Mouse (Mus musculus): ENCODE results near the gene Serpinb9.
"Not testable (repeated sequence)": the region's sequence is repeated elsewhere in the genome, so short reads cannot be mapped to it uniquely, and the experiment has no call there.

Gene Serpinb9

DNA sequence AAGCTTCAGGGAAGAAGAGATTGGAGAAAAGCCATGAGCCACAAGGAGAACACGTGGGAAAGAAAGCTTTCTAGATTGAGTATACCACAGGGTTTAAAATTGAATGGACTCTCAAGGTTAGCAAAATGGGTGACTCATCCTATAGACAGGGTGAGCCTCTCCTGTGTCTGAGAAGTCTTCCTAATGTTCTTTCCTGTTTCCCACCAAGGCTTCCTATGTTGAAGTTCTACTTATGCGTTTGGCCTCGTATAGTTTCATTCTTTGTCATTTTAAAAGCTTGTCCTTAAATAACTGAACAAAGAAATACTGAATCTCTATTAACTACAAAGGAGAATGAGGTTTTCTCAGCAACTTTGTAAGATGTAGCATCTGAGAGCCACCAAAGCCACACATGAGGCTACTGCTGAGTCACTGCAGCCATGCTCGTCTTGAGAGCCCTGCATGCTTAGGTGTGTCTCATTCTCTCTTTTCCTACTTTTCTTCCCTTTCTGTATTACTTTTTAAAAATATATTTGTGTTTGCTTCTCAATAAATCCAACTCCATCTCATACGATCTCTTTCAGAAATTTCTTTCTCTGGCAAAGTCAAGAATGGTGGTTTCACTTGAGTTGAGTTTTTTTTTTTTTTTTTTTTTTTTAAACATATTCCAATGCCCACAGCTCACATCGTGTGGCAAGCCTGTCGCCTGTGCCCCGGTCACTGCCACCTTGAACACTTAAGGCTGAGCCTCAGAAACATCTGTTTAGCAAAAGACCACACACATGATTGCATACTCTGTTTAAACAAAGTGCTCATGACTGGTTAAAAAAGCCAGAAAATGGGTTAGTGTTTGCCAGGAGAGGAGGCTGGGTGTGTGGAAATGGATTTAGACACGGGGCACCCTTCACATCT is 718 bp downstream of the Serpinb9 start:
- DNase-seq: no peak

GRCm38 (mm10) chr13:33004414-33005105 is 1.5 kb downstream of the Serpinb9 start:
- DNase-seq: peak; percentile 61

- DNase-seq: no peak
Observed at GRCm38 (mm10) chr13:33005501-33006075, 2.5 kb downstream of the Serpinb9 start.

DNA sequence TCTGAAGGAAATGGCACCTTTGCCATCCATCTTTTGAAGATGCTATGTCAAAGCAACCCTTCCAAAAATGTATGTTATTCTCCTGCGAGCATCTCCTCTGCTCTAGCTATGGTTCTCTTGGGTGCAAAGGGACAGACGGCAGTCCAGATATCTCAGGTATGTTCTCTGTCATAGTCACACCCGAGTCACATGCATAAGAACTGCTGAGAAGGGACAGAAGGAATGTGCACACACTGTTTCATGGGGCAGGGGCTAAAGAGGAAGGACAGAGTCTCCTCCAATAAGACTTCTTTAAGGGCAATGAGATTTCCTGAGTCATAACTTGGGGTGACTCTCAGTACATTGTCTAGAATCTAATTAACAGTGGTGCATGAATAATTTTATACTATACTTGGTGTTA is 3.5 kb downstream of the Serpinb9 start:
- no peak for DNase-seq

- no peak for DNase-seq
Observed at GRCm38 (mm10) chr13:33012395-33012794, 9.3 kb downstream of the Serpinb9 start.

DNA sequence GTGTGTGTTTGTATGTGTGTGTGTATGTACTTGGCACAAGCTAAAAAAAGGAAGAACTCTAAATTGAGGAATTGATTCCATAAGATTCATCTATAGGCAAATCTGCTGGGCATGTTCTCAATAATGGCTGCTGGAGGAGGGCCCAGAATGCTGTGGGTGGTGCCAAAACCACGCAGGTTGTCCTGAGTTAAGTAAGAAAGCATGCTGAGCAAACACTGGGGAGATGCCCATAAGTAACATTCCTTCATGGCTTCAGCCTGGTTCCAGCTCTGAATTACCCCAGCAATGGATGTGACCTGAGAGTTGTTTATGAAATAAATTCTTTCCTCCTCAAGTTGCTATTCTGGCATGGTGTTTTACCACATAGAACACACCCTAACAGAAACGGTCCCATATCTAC is 10.2 kb downstream of the Serpinb9 start:
- no peak for DNase-seq

- DNase-seq: no peak
Observed at GRCm38 (mm10) chr13:33022371-33022770, 19.3 kb downstream of the Serpinb9 start.

GRCm38 (mm10) chr13:33026427-33027057 is 23.5 kb downstream of the Serpinb9 start:
- DNase-seq: no peak

- no peak for DNase-seq
Observed at GRCm38 (mm10) chr13:33027244-33027643, 24.2 kb downstream of the Serpinb9 start, which contains the start of gene Serpinb9b. Gene Serpinb9b (plus strand): TSS chr13:33027416.

GRCm38 (mm10) chr13:33028146-33028545 is 25.1 kb downstream of the Serpinb9 start:
- no peak for DNase-seq

DNA sequence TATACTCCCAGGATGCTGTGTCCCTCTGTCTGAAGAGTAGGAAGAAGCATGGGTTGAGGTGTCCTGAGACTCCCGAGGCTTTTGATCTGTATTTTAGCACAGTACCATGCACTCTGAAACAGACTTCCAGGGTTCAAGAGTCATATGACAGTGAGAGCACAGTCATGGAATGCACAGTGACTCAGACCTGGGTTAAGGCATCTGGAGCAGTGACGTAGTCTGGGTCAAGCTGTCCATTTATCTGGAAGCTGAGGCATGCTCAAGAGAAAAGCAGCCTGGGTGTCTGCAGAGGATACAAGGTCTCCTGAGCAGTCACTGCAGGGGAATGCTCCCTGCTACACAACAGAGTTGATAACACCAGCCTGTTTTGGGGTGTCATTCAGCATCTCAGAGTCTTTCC is 25.5 kb downstream of the Serpinb9 start:
- no peak for DNase-seq

- DNase-seq: not testable (repeated sequence)
Observed at GRCm38 (mm10) chr13:33029478-33029877, 26.4 kb downstream of the Serpinb9 start.

GRCm38 (mm10) chr13:33030281-33030680 is 27.2 kb downstream of the Serpinb9 start:
- DNase-seq: no peak

GRCm38 (mm10) chr13:33035506-33035905 is 32.5 kb downstream of the Serpinb9 start:
- no peak for DNase-seq

- DNase-seq: no peak
Observed at GRCm38 (mm10) chr13:33043542-33043941, 40.5 kb downstream of the Serpinb9 start.

GRCm38 (mm10) chr13:33047234-33047633 is 44.2 kb downstream of the Serpinb9 start:
- no peak for DNase-seq

- DNase-seq: no peak
Observed at GRCm38 (mm10) chr13:33048187-33048586, 45.1 kb downstream of the Serpinb9 start.

GRCm38 (mm10) chr13:33051697-33052096 is 48.6 kb downstream of the Serpinb9 start:
- no peak for DNase-seq

- no peak for DNase-seq
Observed at GRCm38 (mm10) chr13:33063048-33063447, 60.0 kb downstream of the Serpinb9 start.
